Mouse (Mus musculus): ENCODE data around the gene Wipi1.

Gene Wipi1

GRCm38 (mm10) chr11:109544432-109544831 is 67.3 kb downstream of the Wipi1 start:
- DNase-seq (ENCODE audit: low spot score in 2 of 2) = no peak

- no peak for DNase-seq (ENCODE audit: low spot score in 2 of 2)
Measured at GRCm38 (mm10) chr11:109543466-109543865, 68.3 kb downstream of the Wipi1 start.

- no peak for DNase-seq (ENCODE audit: low spot score in 2 of 2)
Measured at GRCm38 (mm10) chr11:109539290-109539689, 72.5 kb downstream of the Wipi1 start.

GRCm38 (mm10) chr11:109536939-109537338 is 74.8 kb downstream of the Wipi1 start:
- no peak for DNase-seq (ENCODE audit: low spot score in 2 of 2)

GRCm38 (mm10) chr11:109535966-109536365 is 75.8 kb downstream of the Wipi1 start:
- no peak for DNase-seq (ENCODE audit: low spot score in 2 of 2)

- DNase-seq (ENCODE audit: low spot score in 2 of 2) = no peak
Measured at GRCm38 (mm10) chr11:109530030-109530429, 81.7 kb downstream of the Wipi1 start.

GRCm38 (mm10) chr11:109525571-109525970 is 86.2 kb downstream of the Wipi1 start:
- DNase-seq (ENCODE audit: low spot score in 2 of 2) = no peak

GRCm38 (mm10) chr11:109524869-109525268 is 86.9 kb downstream of the Wipi1 start:
- DNase-seq (ENCODE audit: low spot score in 2 of 2) = no peak

Measured in urinary bladder, postnatal 36 days (tissue).